Mouse (Mus musculus) spleen, postnatal 4 days (tissue): Measurements from ENCODE around the gene Bcap29.
A peak's percentile ranks its signal among the peaks of the same experiment; 100 is the strongest.
"Not testable (repeated sequence)": the region's sequence is repeated elsewhere in the genome, so short reads cannot be mapped to it uniquely, and the experiment has no call there.

Experiments
- DNase-seq, 2 experiments: peaks; one replicate each; pipeline ENCODE4 v3.0.0; 2022; ENCODE audit warnings: low spot score in 2 of 2

Gene Bcap29

DNA sequence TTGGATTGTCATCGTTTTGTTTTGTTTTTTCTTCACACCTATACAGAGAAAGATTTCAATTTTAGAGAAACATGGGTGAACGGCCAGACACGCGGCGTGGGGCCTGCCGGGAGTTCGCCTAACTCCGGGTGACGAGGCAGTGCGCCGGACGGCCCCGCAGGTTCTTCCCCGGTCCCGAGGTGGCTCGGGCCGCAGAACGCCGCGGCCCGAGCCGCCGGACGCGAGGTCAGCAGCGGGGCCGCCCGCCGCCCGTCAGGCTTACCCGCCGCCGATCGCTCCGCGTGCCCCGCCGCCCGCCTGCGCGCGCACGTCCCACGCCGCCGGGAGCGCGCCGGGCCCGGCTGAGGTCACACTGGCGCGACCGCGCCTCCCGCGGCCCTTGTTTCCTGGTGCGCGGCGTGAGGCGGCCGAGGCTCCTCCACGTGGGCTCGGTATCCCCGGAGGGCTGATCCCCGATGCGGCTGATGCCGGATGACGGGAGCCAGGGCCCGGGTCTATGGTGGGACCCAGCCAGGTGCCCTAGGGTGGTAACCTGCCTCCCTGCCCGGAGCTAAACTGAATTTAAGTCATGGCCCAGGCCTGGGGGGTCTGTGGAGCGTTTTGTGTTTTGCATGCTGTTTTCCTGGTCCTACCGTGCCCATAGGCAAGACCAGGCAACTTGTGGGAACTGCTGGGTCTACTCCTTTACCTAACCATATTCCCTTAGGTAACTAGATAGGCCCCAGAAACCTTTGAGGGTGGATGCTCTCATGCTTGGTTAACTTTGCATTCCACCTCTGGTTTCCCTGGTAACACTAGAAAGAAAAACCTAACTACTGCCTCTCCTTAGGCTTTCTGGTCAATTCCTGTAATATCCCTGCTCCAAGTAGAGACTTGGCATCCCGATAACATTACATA lies at the start of gene Bcap29:
Bcap29 (minus strand) TSS at position 316 of the 897 bp plus-strand sequence.
- peak; percentile 79 to 90 for DNase-seq

- DNase-seq, result peak in 1 of 2 experiments; percentile 48
These were observed 32.7 kb upstream of the Bcap29 start for GRCm38 (mm10) chr12:31667187-31667586.

GRCm38 (mm10) chr12:31665999-31666398 lies 31.5 kb upstream of the Bcap29 start:
- peak in 1 of 2 experiments; percentile 22 for DNase-seq

DNA sequence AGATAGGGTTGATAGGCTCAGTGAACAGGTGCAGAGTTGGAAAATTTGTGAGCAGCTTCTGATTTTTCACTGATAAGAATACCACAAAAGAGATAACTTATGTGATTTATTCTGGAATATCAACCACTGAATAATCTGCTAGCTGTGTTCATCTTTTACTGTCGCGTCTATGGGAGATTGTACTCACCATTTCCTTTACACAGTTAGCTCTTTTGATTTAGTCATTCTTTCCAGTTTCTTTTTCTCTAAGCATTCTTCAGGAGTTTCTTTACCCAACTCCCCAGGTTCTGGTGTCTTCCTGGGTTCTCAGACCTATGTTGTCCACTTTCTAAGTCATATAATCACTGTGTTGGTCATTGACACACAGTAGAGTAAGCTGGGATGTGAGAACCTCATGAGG lies 22.4 kb upstream of the Bcap29 start:
- DNase-seq, result peak in 1 of 2 experiments; percentile 13

DNA sequence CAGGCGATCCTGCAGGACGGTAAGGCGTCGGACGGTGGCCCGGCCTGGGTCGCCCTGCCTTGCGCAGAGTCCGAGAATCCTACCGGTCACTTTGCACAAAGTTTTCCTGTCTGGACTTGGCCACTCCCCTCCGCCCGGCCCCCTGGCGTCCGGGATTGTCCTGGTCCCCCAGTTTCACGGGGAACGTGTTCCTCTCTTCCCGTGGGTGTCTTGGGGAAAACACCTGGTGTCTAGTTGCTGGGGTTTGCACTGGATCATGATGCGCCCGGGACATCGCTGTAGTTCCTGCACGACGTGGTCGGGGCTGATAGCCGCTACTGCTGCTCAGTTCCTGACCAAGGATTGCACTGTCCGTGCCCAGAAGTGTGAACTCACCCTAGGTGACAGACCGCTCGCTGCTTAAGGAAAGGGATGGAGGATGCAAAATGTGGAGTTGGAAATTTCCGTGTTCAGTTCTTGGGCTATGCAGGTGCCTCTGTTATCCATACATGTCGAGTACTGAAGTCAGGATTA lies 20.6 kb upstream of the Bcap29 start:
- no peak for DNase-seq

GRCm38 (mm10) chr12:31654197-31654964 lies 19.9 kb upstream of the Bcap29 start, which contains the start of the genes Dus4l and Cog5:
Dus4l (minus strand) TSS chr12:31654826.
Cog5 (plus strand) TSS chr12:31654869.
- DNase-seq, result peak; percentile 95 to 98

DNA sequence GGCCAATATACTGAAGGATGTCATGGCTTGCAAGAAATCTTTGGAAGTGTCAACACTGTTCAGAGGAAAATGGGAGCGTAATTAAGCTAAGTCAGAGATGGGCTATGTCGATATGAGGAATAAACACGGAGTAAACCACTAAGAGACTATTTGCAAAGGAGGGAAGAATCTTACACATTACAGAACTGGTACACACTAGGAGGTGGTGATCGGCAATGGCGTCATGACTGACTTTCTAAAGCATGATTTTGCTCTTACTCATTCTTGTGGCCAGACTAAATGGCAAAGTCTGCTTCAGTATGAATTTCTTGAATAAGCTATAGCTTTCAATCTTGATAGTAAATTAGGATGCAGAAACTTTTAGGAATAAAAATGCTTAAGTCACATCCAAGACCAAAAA lies 19.2 kb upstream of the Bcap29 start:
- DNase-seq, result peak in 1 of 2 experiments; percentile 20

GRCm38 (mm10) chr12:31635240-31635607 lies 766 bp upstream of the Bcap29 start:
- no peak for DNase-seq

- DNase-seq, result peak; percentile 26 to 71
These were observed 502 bp downstream of the Bcap29 start for GRCm38 (mm10) chr12:31633970-31634342.

DNA sequence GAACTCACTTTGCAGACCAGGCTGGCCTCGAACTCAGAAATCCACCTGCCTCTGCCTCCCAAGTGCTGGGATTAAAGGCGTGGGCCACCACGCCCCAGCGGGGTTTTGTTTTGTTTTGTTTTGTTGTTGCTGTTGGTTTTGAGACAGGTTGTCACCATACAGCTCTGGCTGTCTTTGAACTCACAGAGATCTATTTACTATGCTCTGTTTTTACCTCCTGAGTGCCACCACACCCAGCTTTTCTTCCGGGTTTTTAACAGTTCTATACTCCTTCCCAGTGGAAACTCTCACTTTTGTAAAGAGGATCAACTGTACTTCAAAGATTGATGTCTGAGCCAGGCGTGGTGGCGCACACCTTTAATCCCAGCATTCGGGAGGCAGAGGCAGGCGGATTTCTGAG lies 6.1 kb downstream of the Bcap29 start:
- not testable (repeated sequence) for DNase-seq

- no peak for DNase-seq
These were observed 9.4 kb downstream of the Bcap29 start for GRCm38 (mm10) chr12:31625016-31625415.

DNA sequence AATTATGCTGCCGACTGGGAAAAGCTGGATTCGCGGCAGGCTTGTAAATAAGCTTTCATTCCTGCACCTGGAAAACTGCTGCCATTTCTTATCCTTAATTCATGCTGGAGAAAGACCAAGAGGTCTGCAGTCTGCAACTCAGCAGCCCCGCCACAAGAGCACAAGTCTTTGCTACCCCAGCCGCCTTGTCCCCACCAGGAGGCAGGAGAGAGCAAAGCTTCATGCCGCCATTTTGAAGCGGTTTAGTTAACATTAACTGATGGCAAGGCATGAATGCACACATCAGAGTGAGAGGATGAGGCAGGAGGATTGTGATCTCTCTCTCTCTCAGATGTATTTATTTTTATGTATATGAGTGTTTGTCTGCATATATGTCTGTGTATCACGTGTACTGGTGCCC lies 14.4 kb downstream of the Bcap29 start:
- DNase-seq, result no peak

DNA sequence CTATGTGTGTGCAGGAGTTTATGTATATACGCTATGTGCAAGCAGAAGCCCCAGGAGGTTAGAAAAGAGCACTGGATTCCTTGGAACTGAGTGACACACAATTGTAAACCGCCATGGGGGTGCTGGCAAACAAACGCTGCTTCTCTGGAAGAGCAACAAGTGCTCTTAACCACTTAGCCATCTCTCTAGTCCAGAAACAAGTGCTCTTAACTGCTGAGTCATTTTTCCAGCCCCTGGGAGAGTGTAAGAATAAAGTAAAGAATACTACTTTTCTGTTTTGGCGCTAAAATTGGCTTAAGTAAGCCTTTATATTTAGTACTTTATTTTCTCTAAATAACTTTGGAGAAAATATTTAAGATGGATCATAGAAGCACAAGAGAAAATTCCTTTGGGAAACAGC lies 21.1 kb downstream of the Bcap29 start:
- no peak for DNase-seq

GRCm38 (mm10) chr12:31608138-31608537 lies 26.3 kb downstream of the Bcap29 start:
- no peak for DNase-seq

- no peak for DNase-seq
These were observed 29.6 kb downstream of the Bcap29 start for GRCm38 (mm10) chr12:31604894-31605293.

- no peak for DNase-seq
These were observed 30.9 kb downstream of the Bcap29 start for GRCm38 (mm10) chr12:31603586-31603985.

DNA sequence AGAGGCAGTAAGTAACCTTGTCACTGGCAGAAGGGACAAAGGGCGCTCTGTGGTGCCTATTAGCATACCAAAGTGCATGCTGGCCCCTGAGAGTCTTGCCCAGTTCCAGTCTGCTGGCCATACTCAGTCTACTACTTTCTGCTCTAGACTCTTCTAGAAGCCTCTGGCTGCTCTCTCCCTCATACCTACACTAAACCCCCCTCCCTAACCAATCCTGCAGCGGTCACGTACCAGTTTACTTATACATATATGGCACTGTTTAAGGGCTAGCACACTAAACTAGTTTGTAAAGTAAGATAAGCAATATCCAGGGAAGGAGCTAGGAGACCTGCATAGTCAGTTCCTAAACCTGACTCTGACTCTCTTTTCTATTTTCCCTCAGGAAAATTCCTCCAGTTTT lies 40.2 kb downstream of the Bcap29 start:
- no peak for DNase-seq

- DNase-seq, result no peak
These were observed 42.4 kb downstream of the Bcap29 start for GRCm38 (mm10) chr12:31592011-31592410.

DNA sequence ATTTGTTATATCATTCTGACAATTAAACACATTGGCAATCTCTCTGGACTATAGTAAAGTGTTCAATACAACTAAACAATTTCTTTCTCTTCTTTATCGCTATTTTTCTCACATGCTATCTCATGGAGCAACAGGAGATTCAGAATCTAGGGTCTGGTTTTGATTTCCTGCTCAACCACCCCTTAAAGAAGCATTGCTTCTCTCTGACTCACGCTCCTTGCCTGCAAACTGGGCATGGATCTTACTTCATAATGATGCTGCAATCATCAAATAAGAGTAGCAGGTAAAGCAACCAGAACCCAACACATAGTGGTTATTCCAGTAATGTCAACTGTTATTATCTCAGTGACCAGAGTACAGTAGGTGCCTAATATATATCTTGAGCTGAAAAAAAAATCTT lies 50.7 kb downstream of the Bcap29 start:
- DNase-seq, result no peak

DNA sequence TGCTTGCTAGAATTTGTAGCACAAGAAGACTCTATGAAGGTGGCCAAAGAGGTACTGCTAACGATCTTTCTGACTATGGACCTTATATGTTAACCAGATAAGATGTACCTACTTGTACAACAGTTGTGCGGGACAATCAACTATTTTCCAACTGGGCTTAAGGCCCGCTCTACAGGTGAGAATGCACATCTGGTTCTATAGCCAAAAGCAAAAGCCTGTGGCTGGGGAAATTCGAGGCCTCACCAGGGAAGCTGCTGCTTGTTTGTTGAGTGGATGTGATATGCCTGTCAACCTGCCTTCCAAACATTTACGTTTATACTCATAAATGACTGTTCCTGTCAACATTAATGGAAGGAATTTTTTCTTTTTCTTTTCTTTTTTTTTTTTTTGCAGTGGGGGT lies 52.4 kb downstream of the Bcap29 start:
- DNase-seq, result no peak

GRCm38 (mm10) chr12:31581319-31581810 lies 53.1 kb downstream of the Bcap29 start:
- no peak for DNase-seq

DNA sequence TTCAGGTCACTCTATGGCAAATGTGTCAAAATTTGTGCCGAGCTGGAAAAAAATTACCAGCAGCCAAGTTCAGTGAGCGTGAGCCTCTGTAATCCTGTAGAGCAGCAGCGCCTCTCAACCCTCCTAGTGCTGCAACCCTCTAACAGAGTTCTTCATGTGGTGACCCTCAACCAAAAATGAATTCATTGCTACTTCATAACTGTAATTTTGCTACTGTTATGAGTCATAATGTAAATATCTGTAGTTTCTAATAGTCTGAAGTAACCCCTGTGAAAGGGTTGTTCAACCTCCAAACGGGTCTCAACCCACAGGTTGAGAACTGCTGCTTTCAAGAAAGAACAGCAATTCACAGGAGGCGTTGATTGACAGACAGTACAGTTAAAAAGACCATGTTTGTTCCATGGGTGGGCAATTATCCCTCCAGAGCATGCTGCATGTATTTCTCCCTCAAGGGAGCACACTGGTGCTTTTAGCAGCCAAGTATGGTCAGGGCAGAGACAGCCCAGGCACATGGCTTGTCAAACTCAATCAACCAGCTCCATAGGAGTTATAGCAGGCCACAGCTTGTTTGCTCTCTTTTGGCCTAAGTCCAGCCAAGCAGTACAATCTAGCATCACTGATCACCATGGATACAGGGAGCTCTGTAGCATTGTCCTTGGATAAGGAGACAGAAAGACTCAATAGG lies 53.7 kb downstream of the Bcap29 start:
- DNase-seq, result no peak
